Mouse (Mus musculus) forebrain, embryonic 15.5 days (tissue): ENCODE data around the gene Celf1. TPM values are rescaled to one million over a fixed set of nuclear protein-coding genes. Genes with fewer than 3 reads are reported as not detected.
"Not testable (repeated sequence)": the region's sequence is repeated elsewhere in the genome, so short reads cannot be mapped to it uniquely, and the experiment has no call there.

ENCODE experiments used
- ATAC-seq: fragments of 200-750 bp; cut with Nextera tagmentation; replicated peaks from 2 replicates; pipeline ENCODE4 v1.8.0; 2017; ENCODE audit warnings: mild to moderate bottlenecking, moderate TSS enrichment, moderate library complexity
- H3K27ac ChIP-seq: fragments of 300-500 bp; sonication (generic); replicated peaks from 2 replicates; pipeline ENCODE4 v1.5.1; 2015; ENCODE audit warnings: mild to moderate bottlenecking, inconsistent platforms
- H3K27me3 ChIP-seq: fragments of 300-500 bp; sonication (generic); 2 replicates; pipeline ENCODE4 v1.6.1; 2015; ENCODE audit warnings: inconsistent platforms
- H3K36me3 ChIP-seq: fragments of 300-500 bp; sonication (generic); 2 replicates; pipeline ENCODE4 v1.6.1; 2015; ENCODE audit warnings: mild to moderate bottlenecking, inconsistent platforms
- H3K4me1 ChIP-seq: fragments of 300-500 bp; sonication (generic); 2 replicates; pipeline ENCODE4 v1.6.1; 2015; ENCODE audit warnings: inconsistent platforms
- H3K4me2 ChIP-seq: fragments of 300-500 bp; sonication (generic); replicated peaks from 2 replicates; pipeline ENCODE4 v1.6.1; 2015; ENCODE audit warnings: mild to moderate bottlenecking, inconsistent platforms
- H3K4me3 ChIP-seq: fragments of 300-500 bp; sonication (generic); 2 replicates; pipeline ENCODE4 v1.5.1; 2015; ENCODE audit warnings: mild to moderate bottlenecking, inconsistent platforms
- H3K9ac ChIP-seq: fragments of 300-500 bp; sonication (generic); replicated peaks from 2 replicates; pipeline ENCODE4 v1.6.1; 2015; ENCODE audit warnings: mild to moderate bottlenecking, inconsistent platforms
- H3K9me3 ChIP-seq: fragments of 300-500 bp; sonication (generic); 2 replicates; pipeline ENCODE4 v1.6.1; 2016; ENCODE audit warnings: inconsistent platforms
- WGBS: fragments of 180-500 bp; shearing (Covaris S2); methylation state at CpG from one replicate; pipeline ENCODE4 v1.1.7; 2015; ENCODE audit warnings: mixed read lengths; 5-methylcytosine and 5-hydroxymethylcytosine counted together
- polyA plus RNA-seq: library from polyadenylated mRNA; unstranded; fragments of >200 nt; fragmentation: Nextera tagmentation; extraction: Ambion mirVana; gene quantifications from 2 replicates; pipeline ENCODE4 v1.2.1, GENCODE M21; 2015

Gene Celf1
- polyA plus RNA-seq, 1 experiment from 2014 or later: 136 TPM

DNA sequence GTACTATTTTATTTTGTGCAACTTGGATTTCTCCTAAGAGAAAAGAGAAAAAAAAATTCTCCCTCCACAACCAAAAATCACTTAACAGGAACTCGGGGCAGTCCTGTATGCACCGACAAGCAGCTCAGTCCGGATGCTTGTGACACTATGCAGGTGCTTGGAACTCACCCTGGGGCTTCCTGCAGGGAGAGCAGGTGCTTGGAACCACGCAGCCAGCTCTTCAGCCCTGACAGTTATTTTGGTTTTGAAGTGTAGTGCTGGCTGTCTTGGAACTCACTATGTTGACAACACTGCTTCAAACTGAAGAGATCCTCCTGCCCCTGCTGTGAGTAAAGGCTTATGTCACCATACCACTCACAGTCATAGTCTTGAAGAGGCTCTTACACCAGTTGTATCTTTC is 37.1 kb downstream of the Celf1 start:
- 83% methylated on average over 4 of the region's 4 CpGs for WGBS
- Histone ChIP-seq H3K27me3 (no peaks in the 10 kb centered on the region), H3K4me1 (0 out of 2 replicates have a peak, but pooled peaks cover 3% of the 10 kb centered on the region), H3K36me3 (no peaks in the 10 kb centered on the region), H3K27ac (no peak overlapping the region), H3K9ac (no peak overlapping the region), H3K4me3 (no peak overlapping the region), H3K4me2 (no peak overlapping the region), H3K9me3 (no peaks in the 10 kb centered on the region)
- ATAC-seq: no peak

DNA sequence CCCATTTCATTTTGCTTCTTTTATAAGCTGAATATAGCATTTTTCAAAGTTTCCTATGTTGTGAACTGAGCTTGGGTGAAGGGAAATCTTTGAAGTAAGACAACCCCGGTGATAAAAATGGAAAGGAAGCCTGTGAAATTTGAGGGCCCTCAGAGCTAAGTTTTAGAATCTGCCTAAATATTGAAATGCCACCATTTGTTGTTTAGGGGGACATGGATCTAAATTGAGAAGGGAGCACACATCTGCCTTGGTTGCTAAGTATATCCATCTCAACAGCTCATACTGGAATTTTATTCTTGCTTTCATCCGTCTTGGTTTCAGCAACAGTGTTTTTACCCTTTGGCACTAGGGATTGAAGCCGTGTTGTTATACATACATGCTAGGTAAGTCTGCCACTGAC is 45.9 kb downstream of the Celf1 start:
- Histone ChIP-seq H3K27me3 (no peaks in the 10 kb centered on the region), H3K36me3 (no peaks in the 10 kb centered on the region), H3K4me2 (no peak overlapping the region), H3K4me3 (no peak overlapping the region), H3K9me3 (no peaks in the 10 kb centered on the region), H3K27ac (no peak overlapping the region), H3K4me1 (no peaks in the 10 kb centered on the region), H3K9ac (no peak overlapping the region)
- 92% methylated on average over 3 of the region's 3 CpGs for WGBS
- ATAC-seq: no peak

DNA sequence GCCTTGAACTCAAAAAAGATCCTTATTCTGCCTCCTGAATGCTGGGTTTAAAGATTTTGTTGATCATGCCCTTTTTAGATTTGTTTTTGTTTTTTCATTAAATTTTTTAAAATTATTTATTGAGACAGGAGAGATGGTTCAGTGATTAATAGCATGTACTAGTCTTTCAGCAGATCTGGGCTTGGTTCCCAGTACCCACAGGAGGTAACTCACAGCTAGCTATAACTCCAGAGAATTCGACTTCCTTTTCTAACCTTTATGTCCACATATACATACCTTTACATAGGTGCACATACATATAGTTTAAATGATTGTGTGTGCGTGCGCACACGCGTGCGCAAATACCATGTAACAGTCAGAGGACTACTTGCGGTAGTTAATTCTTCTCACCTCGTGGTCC is 68.4 kb downstream of the Celf1 start:
- Histone ChIP-seq H3K9me3 (no peaks in the 10 kb centered on the region), H3K36me3 (peaks cover 84% of the 10 kb centered on the region), H3K4me1 (no peaks in the 10 kb centered on the region), H3K4me2 (no peak overlapping the region), H3K4me3 (no peak overlapping the region), H3K9ac (no peak overlapping the region), H3K27ac (no peak overlapping the region), H3K27me3 (no peaks in the 10 kb centered on the region)
- WGBS: 98% methylated on average over 8 of the region's 8 CpGs
- ATAC-seq: no peak

DNA sequence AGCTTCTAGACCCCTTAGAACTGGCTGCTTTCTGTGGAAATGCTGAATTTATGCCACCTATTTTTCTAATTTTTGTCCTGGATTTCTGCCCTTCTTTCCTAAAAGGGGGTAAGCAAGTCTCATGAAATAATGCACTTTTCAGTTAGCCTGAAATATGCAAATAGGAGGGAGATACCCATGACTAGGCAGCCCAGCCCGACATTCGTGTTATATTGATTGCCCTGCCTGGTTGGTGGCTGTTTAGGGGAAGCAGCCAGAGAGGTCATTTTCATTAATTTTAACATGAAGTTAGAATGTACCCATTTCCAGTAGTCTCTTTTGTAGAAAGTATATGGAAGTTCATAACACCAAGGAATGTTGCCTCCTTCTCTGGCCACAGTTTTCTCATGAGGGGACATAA is 73.7 kb downstream of the Celf1 start:
- WGBS: 96% methylated on average over 2 of the region's 2 CpGs
- peaks cover 66% of the 10 kb centered on the region for H3K36me3 ChIP-seq

DNA sequence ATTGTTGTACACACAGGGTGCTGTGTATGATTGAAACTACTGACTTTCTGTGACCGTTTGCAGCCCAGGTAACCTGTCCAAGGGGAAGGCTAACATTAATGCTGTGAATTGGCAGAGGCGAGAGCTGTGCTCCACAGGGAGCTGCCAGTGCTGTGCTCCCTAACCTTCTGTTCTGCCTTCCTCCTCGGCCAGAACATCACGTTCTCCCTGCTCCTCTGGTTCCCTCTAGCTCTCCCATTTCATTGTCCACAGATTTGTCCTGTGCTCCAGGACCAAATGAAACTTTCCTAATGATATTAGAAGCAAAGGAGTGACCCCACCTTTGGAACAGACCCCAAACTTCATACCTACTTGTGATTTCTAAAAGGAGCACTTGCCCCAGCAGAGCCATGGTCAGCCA is 75.2 kb downstream of the Celf1 start:
- 86% methylated on average over 4 of the region's 4 CpGs for WGBS
- no peak for ATAC-seq
- Histone ChIP-seq H3K4me1 (no peaks in the 10 kb centered on the region), H3K27me3 (no peaks in the 10 kb centered on the region), H3K4me3 (no peak overlapping the region), H3K4me2 (no peak overlapping the region), H3K27ac (no peak overlapping the region), H3K9me3 (no peaks in the 10 kb centered on the region), H3K36me3 (peaks cover 56% of the 10 kb centered on the region), H3K9ac (no peak overlapping the region)

More for the DNA sequence above, 73.7 kb downstream of the Celf1 start:
- ATAC-seq: no peak
- H3K27me3 ChIP-seq: no peaks in the 10 kb centered on the region
- H3K27ac ChIP-seq: no peak overlapping the region
- no peak overlapping the region for H3K4me3 ChIP-seq
- H3K9me3 ChIP-seq: no peaks in the 10 kb centered on the region
- no peak overlapping the region for H3K4me2 ChIP-seq
- H3K9ac ChIP-seq: no peak overlapping the region
- H3K4me1 ChIP-seq: no peaks in the 10 kb centered on the region

DNA sequence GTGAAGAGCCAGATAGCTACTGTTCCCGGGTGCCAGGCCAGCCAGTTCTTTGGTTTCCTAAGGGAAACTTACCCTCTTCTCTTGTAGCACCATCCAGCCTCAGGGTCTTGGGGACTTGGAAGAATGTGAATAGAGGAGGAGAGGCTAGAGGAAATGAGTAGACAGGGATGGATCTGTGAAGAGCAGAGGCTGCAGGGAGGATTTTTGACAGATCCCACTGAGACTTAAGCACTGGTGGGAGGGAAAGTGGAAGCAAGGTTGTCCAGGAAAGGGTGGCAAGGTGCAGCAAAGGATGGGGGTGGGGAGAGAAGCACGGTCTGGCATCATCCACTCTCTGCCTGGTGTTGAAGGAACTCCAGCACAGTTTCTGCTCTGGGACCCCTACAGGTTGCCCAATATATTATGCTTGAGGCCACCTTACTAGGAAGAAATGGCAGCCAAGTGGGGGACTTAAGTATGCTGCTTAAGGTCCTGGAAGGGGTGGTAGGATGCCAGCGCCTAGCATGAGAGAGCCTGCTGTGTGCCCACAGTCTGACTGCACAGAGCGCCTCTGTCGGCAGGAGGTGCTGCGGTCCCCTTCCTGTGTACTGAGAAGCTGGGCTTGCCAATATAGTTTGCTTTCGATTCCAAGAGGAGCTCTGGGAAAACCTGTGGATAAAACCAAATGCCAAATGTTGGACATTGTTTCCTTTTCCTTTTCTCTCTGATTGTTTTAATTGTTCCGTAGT is 78.0 kb downstream of the Celf1 start:
- H3K9ac ChIP-seq: no peak overlapping the region
- H3K4me2 ChIP-seq: no peak overlapping the region
- no peaks in the 10 kb centered on the region for H3K9me3 ChIP-seq
- H3K27ac ChIP-seq: no peak overlapping the region
- 75% methylated on average over 8 of the region's 8 CpGs for WGBS
- H3K4me3 ChIP-seq: no peak overlapping the region
- ATAC-seq: no peak; the same call in 1 of the 2 replicates
- peaks cover 33% of the 10 kb centered on the region for H3K36me3 ChIP-seq
- no peaks in the 10 kb centered on the region for H3K4me1 ChIP-seq
- no peaks in the 10 kb centered on the region for H3K27me3 ChIP-seq

DNA sequence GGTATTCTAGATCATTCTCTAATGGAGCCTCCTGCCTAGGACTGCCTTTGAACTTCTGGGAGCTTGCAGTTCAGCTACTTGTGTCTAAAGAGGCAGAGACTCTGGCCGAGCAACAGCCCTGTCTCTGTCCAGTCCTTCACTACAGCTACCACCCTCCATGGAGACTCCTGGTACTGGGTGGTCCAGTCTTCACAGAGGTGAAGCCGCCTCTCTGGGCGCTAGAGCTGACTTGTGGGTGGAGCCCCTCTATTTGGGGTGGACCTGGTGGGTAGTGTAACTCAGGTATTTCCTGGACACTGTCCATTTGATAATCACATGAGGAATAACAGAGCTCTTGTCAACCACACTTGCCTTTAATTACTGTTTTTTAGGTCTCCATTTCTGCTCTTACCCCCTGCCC is 79.7 kb downstream of the Celf1 start:
- no peak for ATAC-seq
- WGBS: 93% methylated on average over 3 of the region's 3 CpGs
- H3K27ac ChIP-seq: no peak overlapping the region

DNA sequence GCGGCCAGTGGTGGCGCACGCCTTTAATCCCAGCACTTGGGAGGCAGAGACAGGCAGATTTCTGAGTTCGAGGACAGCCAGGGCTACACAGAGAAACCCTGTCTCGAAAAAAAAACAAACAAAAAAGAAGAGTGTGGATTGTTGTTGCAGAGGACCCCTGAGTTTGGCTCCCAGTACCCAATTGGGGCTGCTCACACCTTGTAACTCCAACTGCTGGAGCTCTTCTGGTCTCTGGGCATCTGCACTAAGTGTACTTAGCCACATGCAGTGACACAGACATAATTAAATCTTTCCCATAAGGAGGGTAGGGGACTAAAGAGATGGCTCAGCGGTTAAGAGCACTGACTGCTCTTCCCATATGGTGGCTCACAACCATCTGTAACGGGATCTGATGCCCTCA is 82.1 kb downstream of the Celf1 start:
- H3K9ac ChIP-seq, H3K9me3 ChIP-seq, ATAC-seq, H3K36me3 ChIP-seq, H3K27me3 ChIP-seq, H3K4me3 ChIP-seq, H3K4me2 ChIP-seq, H3K27ac ChIP-seq, H3K4me1 ChIP-seq: not testable (repeated sequence)
- WGBS: 96% methylated on average over 7 of the region's 7 CpGs

More for the DNA sequence above, 79.7 kb downstream of the Celf1 start:
- peaks cover 16% of the 10 kb centered on the region for H3K36me3 ChIP-seq
- no peaks in the 10 kb centered on the region for H3K9me3 ChIP-seq
- H3K9ac ChIP-seq: no peak overlapping the region
- no peaks in the 10 kb centered on the region for H3K27me3 ChIP-seq
- H3K4me3 ChIP-seq: no peak overlapping the region
- H3K4me2 ChIP-seq: no peak overlapping the region
- no peaks in the 10 kb centered on the region for H3K4me1 ChIP-seq

DNA sequence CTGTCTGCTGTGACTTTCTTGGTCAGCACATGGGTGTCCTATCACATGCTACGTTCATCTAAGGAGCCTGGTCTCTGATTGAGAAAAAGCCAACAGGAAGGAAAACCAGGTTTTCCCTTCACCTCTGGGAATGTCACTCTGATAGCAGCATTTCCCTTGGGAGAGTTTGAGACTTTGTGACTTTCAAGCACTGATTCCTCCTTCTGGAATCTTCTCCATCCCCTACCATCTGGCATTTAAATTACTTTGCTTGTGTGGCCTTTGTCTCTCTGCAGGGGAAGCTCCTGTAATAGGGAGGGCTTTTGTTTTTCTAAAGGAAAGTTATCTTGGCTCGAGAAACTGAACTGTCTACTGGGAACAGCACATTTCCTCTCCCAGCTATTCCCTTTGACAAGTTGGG is 82.9 kb downstream of the Celf1 start:
- H3K36me3 ChIP-seq: peaks cover 5% of the 10 kb centered on the region; the same call in 1 of the 2 replicates
- H3K27me3 ChIP-seq: no peaks in the 10 kb centered on the region
- no peak overlapping the region for H3K9ac ChIP-seq
- H3K4me2 ChIP-seq: no peak overlapping the region
- no peak overlapping the region for H3K4me3 ChIP-seq
- ATAC-seq: no peak
- no peak overlapping the region for H3K27ac ChIP-seq
- H3K4me1 ChIP-seq: no peaks in the 10 kb centered on the region
- 67% methylated on average over 2 of the region's 2 CpGs for WGBS
- no peaks in the 10 kb centered on the region for H3K9me3 ChIP-seq

DNA sequence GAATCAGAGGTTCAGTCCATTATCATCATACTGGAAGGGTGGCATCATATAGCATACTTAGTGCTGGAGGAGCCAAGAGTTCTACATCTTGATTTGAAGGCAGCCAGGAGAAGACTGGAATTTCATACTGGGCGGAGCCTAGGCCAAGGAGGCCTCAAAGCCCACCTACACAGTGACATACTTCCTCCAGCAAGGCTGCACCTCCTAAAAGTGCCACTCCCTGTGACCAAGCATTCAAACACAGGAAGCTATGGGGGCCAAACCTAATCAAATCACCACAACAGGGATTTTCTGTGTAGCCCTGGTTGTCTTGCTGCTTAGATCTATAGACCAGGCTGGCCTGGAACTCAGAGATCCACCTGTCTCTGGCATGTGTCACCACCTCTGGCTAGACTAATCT is 83.8 kb downstream of the Celf1 start:
- H3K4me1 ChIP-seq: no peaks in the 10 kb centered on the region
- H3K4me2 ChIP-seq: no peak overlapping the region
- H3K27me3 ChIP-seq: no peaks in the 10 kb centered on the region
- no peak overlapping the region for H3K4me3 ChIP-seq
- WGBS: 100% methylated on average over 1 of the region's 1 CpGs
- ATAC-seq: no peak
- H3K9ac ChIP-seq: no peak overlapping the region
- no peaks in the 10 kb centered on the region for H3K9me3 ChIP-seq
- peaks cover 5% of the 10 kb centered on the region; the same call in 1 of the 2 replicates for H3K36me3 ChIP-seq
- no peak overlapping the region for H3K27ac ChIP-seq

DNA sequence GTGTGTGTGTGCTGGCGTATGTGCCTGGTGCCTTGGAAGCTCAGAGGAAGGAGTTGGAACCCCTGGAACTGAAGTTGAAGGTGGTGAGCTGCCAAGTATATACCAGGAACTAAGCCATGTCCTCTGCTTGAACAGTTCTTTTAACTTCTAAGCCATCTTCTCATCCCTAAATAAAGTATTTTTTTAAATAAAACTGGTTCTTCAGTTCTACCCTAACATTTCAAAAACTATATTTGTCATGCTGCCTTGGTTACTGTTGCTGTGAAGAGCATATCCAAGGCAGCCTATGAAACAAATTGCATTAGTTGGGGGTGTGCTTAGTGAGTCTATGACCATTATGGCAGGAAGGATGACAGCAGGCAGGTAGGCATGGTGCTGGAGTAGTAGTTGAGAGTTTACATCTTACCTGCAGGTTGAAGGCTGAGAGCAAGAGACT is 84.9 kb downstream of the Celf1 start:
- Histone ChIP-seq H3K27ac (0 out of 2 replicates have a peak overlapping the region, but pooled peaks have one; percentile 7), H3K4me2 (no peak overlapping the region), H3K4me1 (no peaks in the 10 kb centered on the region), H3K27me3 (no peaks in the 10 kb centered on the region), H3K4me3 (no peak overlapping the region), H3K36me3 (no peaks in the 10 kb centered on the region), H3K9ac (no peak overlapping the region), H3K9me3 (no peaks in the 10 kb centered on the region)
- WGBS: 74% methylated on average over 1 of the region's 1 CpGs
- no peak for ATAC-seq

DNA sequence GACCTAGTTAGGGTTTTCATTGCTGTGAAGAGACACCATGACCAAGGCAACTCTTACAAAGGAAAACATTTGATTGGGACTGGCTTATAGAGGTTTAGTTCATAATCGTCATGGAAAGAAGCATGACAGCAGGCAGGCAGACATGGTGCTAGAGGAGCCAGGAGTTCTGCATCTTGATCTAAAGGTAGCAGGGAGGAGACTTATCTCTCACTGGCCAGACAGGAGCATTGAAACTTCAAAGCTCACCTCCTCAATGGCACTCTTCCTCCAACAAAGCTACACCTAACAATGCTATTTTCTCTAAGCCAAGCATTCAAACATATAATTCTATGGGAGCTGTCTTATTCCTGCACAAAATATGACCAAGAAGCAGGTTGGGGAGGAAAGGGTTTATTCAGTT is 86.3 kb downstream of the Celf1 start:
- no peaks in the 10 kb centered on the region for H3K27me3 ChIP-seq
- no peak overlapping the region for H3K4me3 ChIP-seq
- no peak overlapping the region for H3K27ac ChIP-seq
- no peaks in the 10 kb centered on the region for H3K9me3 ChIP-seq
- no peak overlapping the region for H3K9ac ChIP-seq
- no peak overlapping the region for H3K4me2 ChIP-seq
- 85% methylated on average over 1 of the region's 1 CpGs for WGBS
- no peaks in the 10 kb centered on the region for H3K36me3 ChIP-seq
- no peaks in the 10 kb centered on the region for H3K4me1 ChIP-seq
- ATAC-seq: no peak
